Mouse (Mus musculus) olfactory bulb, adult 2 months (tissue): ENCODE results near the gene Fpgt. TPM values are rescaled to one million over a fixed set of nuclear protein-coding genes. Genes with fewer than 3 reads are reported as not detected.

Experiments used
- H3K27ac ChIP-seq: fragments of 200-500 bp; 2 replicates; pipeline ENCODE4 v1.5.1; 2012; ENCODE audit warnings: low read depth, low read length; ENCODE audit not compliant: insufficient read depth
- H3K4me1 ChIP-seq: fragments of 200-500 bp; 2 replicates; pipeline ENCODE4 v1.6.1; 2012; ENCODE audit warnings: low read length; ENCODE audit not compliant: control insufficient read depth, insufficient read depth
- H3K4me3 ChIP-seq: fragments of 200-500 bp; 2 replicates; pipeline ENCODE4 v1.5.1; 2012; ENCODE audit warnings: mild to moderate bottlenecking, low read depth, low read length, moderate library complexity; ENCODE audit not compliant: insufficient read depth
- CTCF ChIP-seq: fragments of 200-500 bp; IDR thresholded peaks from 2 replicates; pipeline ENCODE4 v1.5.1; 2012; ENCODE audit warnings: low read depth, mild to moderate bottlenecking, low read length, moderate library complexity; ENCODE audit not compliant: insufficient read depth
- POLR2A ChIP-seq: fragments of 200-500 bp; IDR thresholded peaks from 2 replicates; pipeline ENCODE4 v1.6.1; 2012; ENCODE audit warnings: mild to moderate bottlenecking, low read depth, low read length, moderate library complexity; ENCODE audit not compliant: insufficient read depth
- WGBS: fragments of 180-500 bp; shearing (Covaris S2); methylation state at CpG from one replicate; pipeline ENCODE4 v1.1.7; 2018; 5-methylcytosine and 5-hydroxymethylcytosine counted together
- polyA plus RNA-seq: library from polyadenylated mRNA; stranded (reverse); fragments of >200 nt; gene quantifications from 2 replicates; pipeline ENCODE4 v1.2.4, GENCODE M21; 2012; ENCODE audit warnings: low replicate concordance; ENCODE audit not compliant: missing spikeins, insufficient read depth, insufficient read length

Fpgt gene
- polyA plus RNA-seq, 1 experiment = not detected

DNA sequence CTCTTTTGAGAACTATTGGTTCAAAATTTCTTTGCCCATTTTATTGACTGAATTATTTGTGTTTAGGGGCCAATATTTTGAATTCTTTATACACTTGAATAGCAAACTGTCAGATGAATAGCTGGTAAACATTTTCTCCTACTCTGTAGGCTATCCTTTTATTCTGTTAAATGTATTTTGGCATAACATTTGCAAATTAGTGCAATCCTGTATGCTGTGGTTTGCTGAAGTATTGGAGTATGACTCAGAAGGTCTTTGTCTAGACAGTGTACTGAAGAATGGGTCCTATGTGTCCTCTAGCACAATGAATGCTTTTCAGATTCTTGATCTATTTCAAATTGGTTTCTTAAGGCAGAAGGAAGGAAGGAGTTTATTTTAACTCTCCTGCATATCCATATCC is 35.6 kb downstream of the Fpgt start:
- Histone ChIP-seq H3K4me3 (no peak overlapping the region), H3K27ac (no peak overlapping the region), H3K4me1 (no peaks in the 10 kb centered on the region)
- TF ChIP-seq POLR2A (no peak), CTCF (no peak)

DNA sequence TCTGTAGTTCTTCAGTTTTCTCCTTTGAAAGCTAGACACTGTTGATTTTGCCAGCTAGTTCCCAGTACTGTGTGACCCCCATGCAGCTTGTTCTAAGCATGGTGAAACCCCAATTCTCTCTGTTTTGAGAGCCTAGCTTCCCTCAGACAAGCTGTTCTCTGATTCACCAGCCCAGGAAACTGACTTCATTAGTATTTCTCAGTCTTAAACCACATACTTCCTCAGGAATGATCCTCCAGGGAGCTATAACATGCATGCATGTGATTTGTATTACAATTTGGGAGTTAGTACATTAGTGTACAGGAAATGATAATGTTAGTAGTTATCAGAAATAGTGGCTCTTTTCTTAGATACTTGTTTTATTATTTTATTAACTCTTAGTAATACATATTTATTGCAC is 36.6 kb downstream of the Fpgt start:
- no peak for TF ChIP-seq CTCF
- no peak for TF ChIP-seq POLR2A
- H3K4me3 ChIP-seq = no peak overlapping the region
- H3K27ac ChIP-seq = no peak overlapping the region
- H3K4me1 ChIP-seq = no peaks in the 10 kb centered on the region

DNA sequence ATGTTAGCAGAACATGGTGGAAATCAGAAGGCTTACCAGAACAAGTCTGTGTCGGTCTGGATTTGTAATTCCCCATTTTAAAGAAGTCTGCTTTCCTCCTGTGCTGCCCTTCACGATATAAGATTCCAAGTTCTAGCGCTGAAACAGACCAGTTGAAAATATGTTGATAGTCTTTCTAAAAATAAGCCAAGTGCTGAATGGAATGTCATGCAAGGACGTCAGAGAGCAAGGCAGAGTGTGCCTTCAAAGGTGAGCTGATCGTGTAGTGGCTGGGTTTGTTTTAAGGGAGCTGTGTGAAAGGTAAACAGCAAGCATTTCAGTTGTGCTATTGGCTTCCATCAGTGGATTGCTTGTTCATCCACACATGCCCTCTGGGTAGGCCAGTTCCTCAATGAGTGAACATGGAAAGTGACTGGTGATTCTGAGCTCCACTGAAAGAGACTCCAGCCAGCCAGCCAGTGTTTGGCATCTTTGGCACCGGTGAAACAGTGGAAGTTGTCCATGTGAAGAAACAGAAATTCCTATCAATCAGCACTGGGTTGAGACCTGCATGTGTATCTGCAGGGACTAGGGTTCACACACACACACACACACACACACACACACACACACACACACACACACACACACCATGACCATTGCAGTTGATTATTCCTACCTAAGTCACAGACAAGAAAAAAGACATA is 37.8 kb downstream of the Fpgt start, which contains the start of gene Tnni3k:
Gene Tnni3k (minus strand): TSS at position 177 of the 686 bp plus-strand sequence.
- no peak within 1 kb of the TSS for H3K27ac ChIP-seq
- H3K4me3 ChIP-seq = no peak within 1 kb of the TSS
- H3K4me1 ChIP-seq = no peaks in the 10 kb centered on the region
- TF ChIP-seq CTCF (no peak), POLR2A (no peak)
- WGBS = 79% methylated on average over 6 of the region's 6 CpGs

DNA sequence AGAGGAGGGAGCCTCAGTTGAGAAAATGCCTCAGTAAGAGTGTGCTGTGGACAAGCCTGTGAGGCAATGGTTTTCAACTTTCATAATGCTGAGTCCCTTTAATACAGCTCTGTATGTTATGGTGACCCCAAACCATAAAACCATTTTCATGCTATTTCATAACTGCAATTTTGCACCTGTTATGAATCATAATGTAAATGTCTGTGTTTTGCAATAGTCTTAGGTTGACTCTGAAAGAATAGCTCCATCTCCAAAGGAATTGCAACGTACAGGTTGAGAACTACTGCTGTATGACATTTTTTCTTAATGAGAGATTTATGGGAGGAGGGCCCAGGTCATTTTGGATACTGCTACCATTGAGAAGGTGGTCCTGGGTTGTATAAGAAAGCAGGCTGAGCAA is 40.0 kb downstream of the Fpgt start:
- Histone ChIP-seq H3K4me3 (no peak overlapping the region), H3K27ac (no peak overlapping the region), H3K4me1 (no peaks in the 10 kb centered on the region)
- TF ChIP-seq POLR2A (no peak), CTCF (no peak)
- 63% methylated on average over 1 of the region's 1 CpGs for WGBS

GRCm38 (mm10) chr3:155052021-155052420 is 41.2 kb downstream of the Fpgt start:
- Histone ChIP-seq H3K4me1 (no peaks in the 10 kb centered on the region), H3K27ac (no peak overlapping the region), H3K4me3 (no peak overlapping the region)
- TF ChIP-seq POLR2A = no peak
- TF ChIP-seq CTCF = no peak

DNA sequence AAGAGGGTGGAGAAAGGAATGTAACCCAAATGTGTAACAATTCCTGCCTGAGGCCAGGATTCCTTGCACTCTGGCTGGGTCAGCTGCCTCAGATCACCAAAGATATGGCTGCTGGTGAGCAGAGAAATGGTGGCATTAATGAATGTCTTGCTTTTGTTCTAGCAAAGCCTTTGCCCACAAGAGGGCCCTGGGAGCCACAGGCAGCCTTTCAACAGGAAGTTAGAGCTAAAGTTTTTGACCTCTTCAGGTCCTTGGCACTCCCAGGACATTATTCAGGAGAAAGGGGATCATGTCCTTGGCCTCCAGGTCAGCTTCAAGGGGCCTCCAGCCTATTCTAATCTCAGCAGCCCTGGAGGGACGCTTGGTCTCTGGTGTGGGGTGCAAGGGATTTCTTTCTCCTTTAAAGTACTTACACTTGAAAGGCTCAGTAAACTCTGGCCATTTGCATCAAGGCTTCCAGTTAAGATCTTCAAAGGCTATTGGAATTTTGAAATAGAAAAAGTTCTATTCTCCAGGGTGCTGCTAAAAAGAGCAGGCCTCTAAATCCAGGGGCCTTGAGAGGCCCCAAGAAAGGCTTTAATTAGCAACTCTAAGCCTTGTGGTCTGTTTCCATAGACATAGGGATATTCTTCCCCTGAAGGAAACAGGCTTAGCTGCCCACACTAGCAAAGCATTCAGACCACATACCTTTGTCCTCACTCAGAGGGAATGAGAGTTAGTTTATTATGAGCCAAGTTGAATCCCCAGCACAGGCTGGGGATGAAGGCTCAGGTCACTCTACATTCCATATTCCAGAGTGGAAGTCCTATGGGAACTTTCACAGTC is 54.0 kb downstream of the Fpgt start:
- no peak overlapping the region for H3K27ac ChIP-seq
- WGBS = 33% methylated on average over 1 of the region's 1 CpGs
- H3K4me1 ChIP-seq = no peaks in the 10 kb centered on the region
- TF ChIP-seq POLR2A (no peak), CTCF (no peak)
- no peak overlapping the region for H3K4me3 ChIP-seq

Other genes with a start within 250 kb of the Fpgt start
- gene Tnni3k, start 38.0 kb downstream of the Fpgt start, polyA plus RNA-seq = not detected in 2 replicates
- not detected in 2 replicates for gene Lrriq3, start within 50 bp of the Fpgt start, polyA plus RNA-seq